Comparison of ENCODE assay signal across 9 mouse cellular contexts in genomic region chrX:140491884-140492571, GRCm38 (mm10). TPM values are rescaled to one million over a fixed set of nuclear protein-coding genes. Genes with fewer than 3 reads are reported as not detected.
DNase-seq lines count a peak whose midpoint lies in the region; ATAC-seq and TF ChIP-seq lines count a peak whose summit lies in the region.
"Had no signal": no experiment of that assay in that cellular context is flagged by ENCODE, and none has a peak within 500 bp of the region (broad histone marks: within the 10 kb centered on the region; RNA-seq: fewer than 3 reads in every experiment).

No protein-coding gene starts in this region.

- TF ChIP-seq POLR2A in CH12.LX (IDR thresholded peaks at IDR 0.05; ENCODE audit: low read depth, low read length): no peak

- WGBS in intestine, postnatal 0 days: 55% methylated on average over 10 of the region's 10 CpGs
- WGBS in intestine, embryonic 15.5 days: 53% methylated on average over 10 of the region's 10 CpGs
- whole genome bisulfite sequencing in embryonic facial prominence, embryonic 14.5 days: 59% methylated on average over 10 of the region's 10 CpGs
- 60% methylated on average over 10 of the region's 10 CpGs for WGBS in hindbrain, embryonic 16.5 days

- no peak for ATAC-seq in intestine, postnatal 0 days
- no peak for ATAC-seq in intestine, embryonic 15.5 days
- ATAC-seq in embryonic facial prominence, embryonic 14.5 days (ENCODE audit: low read depth): no peak
- ATAC-seq in hindbrain, embryonic 16.5 days: no peak

- H3K9me3 ChIP-seq in intestine, postnatal 0 days (ENCODE audit: control insufficient read depth): no peaks in the 10 kb centered on the region
- H3K9me3 ChIP-seq in intestine, embryonic 15.5 days: no peaks in the 10 kb centered on the region
- no peaks in the 10 kb centered on the region for H3K9me3 ChIP-seq in CH12.LX (replicated peaks; ENCODE audit: low read length)
- H3K9me3 ChIP-seq in embryonic facial prominence, embryonic 14.5 days (ENCODE audit: control insufficient read depth, low read length): no peaks in the 10 kb centered on the region
- no peaks in the 10 kb centered on the region for H3K9me3 ChIP-seq in hindbrain, embryonic 16.5 days (ENCODE audit: control insufficient read depth, low read length)

- H3K4me1 ChIP-seq in intestine, postnatal 0 days (replicated peaks; ENCODE audit: control insufficient read depth, insufficient read depth, low read length): no peaks in the 10 kb centered on the region
- no peaks in the 10 kb centered on the region for H3K4me1 ChIP-seq in intestine, embryonic 15.5 days (replicated peaks)
- peaks cover 0 to 5% of the 10 kb centered on the region in 2 experiments; a peak in 1 of 4 replicates for H3K4me1 ChIP-seq in CH12.LX (ENCODE audit: control insufficient read depth in 1 of 2, insufficient read depth in 2 of 2)
- no peaks in the 10 kb centered on the region for H3K4me1 ChIP-seq in embryonic facial prominence, embryonic 14.5 days (ENCODE audit: control insufficient read depth, insufficient read depth, low read length)
- no peaks in the 10 kb centered on the region for H3K4me1 ChIP-seq in hindbrain, embryonic 16.5 days (ENCODE audit: control insufficient read depth, insufficient read depth, low read depth, low read length)

- no peak overlapping the region for H3K27ac ChIP-seq in intestine, postnatal 0 days (ENCODE audit: low read depth, low read length)
- H3K27ac ChIP-seq in intestine, embryonic 15.5 days: no peak overlapping the region
- no peak overlapping the region for H3K27ac ChIP-seq in CH12.LX (ENCODE audit: insufficient read depth, low read depth)
- no peak overlapping the region for H3K27ac ChIP-seq in embryonic facial prominence, embryonic 14.5 days (replicated peaks; ENCODE audit: low read depth, low read length)
- H3K27ac ChIP-seq in hindbrain, embryonic 16.5 days (ENCODE audit: low read depth, low read length): no peak overlapping the region

- peak; percentile 84 for TF ChIP-seq RAD21 in CH12.LX (IDR thresholded peaks at IDR 0.05; ENCODE audit: low read depth, low read length)

- no peak overlapping the region for H3K9ac ChIP-seq in intestine, postnatal 0 days (ENCODE audit: low read depth, low read length)
- no peak overlapping the region for H3K9ac ChIP-seq in intestine, embryonic 15.5 days
- H3K9ac ChIP-seq in CH12.LX (ENCODE audit: insufficient read depth, low read depth): no peak overlapping the region
- H3K9ac ChIP-seq in embryonic facial prominence, embryonic 14.5 days (ENCODE audit: low read depth, low read length): no peak overlapping the region
- no peak overlapping the region for H3K9ac ChIP-seq in hindbrain, embryonic 16.5 days (ENCODE audit: low read depth, low read length)

- dilution Hi-C loops in CH12.LX (cut with MboI; ENCODE audit: extremely low pct_ligation_motif_present, extremely low pct_unique_long_range_greater_than_20kb, low sequenced_read_pairs): no loop called here

- intact Hi-C loops in left cerebral cortex, postnatal 25 days (cut with DNase I): loop anchor here (1.0 to 10.0 kb wide), 4 partner anchors 108 to 440 kb away; partner anchors contain the start of gene Tsc22d3

- DNase-seq in CH12.LX (ENCODE audit: extremely low read depth) (peak; percentile 50), ZHBTc4 (ENCODE audit: low read depth, low spot score) (peak; percentile 35)
- DNase-seq in embryonic facial prominence, embryonic 14.5 days (ENCODE audit: low spot score): peak; percentile 65
- peak; percentile 21 to 47 for DNase-seq in left cerebral cortex, postnatal 25 days (ENCODE audit: low spot score in 2 of 2)
- peak; percentile 15 for DNase-seq in right cerebral cortex, postnatal 25 days

- no peaks in the 10 kb centered on the region for H3K79me2 ChIP-seq in CH12.LX (replicated peaks; ENCODE audit: control insufficient read depth, extremely low read depth, insufficient read depth, poor library complexity, severe bottlenecking)

- no peaks in the 10 kb centered on the region for H3K27me3 ChIP-seq in intestine, postnatal 0 days (replicated peaks; ENCODE audit: control insufficient read depth, insufficient read depth, low read length)
- no peaks in the 10 kb centered on the region for H3K27me3 ChIP-seq in intestine, embryonic 15.5 days (replicated peaks)
- H3K27me3 ChIP-seq in CH12.LX (replicated peaks): no peaks in the 10 kb centered on the region
- peaks cover 23% of the 10 kb centered on the region for H3K27me3 ChIP-seq in embryonic facial prominence, embryonic 14.5 days (replicated peaks; ENCODE audit: control insufficient read depth, insufficient read depth, low read length)
- H3K27me3 ChIP-seq in hindbrain, embryonic 16.5 days (replicated peaks; ENCODE audit: control insufficient read depth, insufficient read depth, low read length): peaks cover 8% of the 10 kb centered on the region

- no peak overlapping the region for H3K4me3 ChIP-seq in intestine, postnatal 0 days (ENCODE audit: low read depth, low read length)
- H3K4me3 ChIP-seq in intestine, embryonic 15.5 days (replicated peaks): no peak overlapping the region
- no peak overlapping the region for H3K4me3 ChIP-seq in CH12.LX (replicated peaks in 1 of 3; ENCODE audit: low read depth in 2 of 3, low read length in 2 of 3, poor library complexity in 1 of 3)
- no peak overlapping the region for H3K4me3 ChIP-seq in embryonic facial prominence, embryonic 14.5 days (ENCODE audit: low read depth, low read length)
- no peak overlapping the region for H3K4me3 ChIP-seq in hindbrain, embryonic 16.5 days (ENCODE audit: low read length)
- H3K4me3 ChIP-seq: erythroblast, embryonic 14.5 days had no signal

- H3K4me2 ChIP-seq in intestine, postnatal 0 days (replicated peaks; ENCODE audit: low read depth): no peak overlapping the region
- no peak overlapping the region for H3K4me2 ChIP-seq in intestine, embryonic 15.5 days (replicated peaks)
- H3K4me2 ChIP-seq in CH12.LX (ENCODE audit: insufficient read depth, low read depth, poor library complexity, severe bottlenecking): no peak overlapping the region
- no peak overlapping the region for H3K4me2 ChIP-seq in embryonic facial prominence, embryonic 14.5 days (ENCODE audit: low read depth, low read length)
- no peak overlapping the region for H3K4me2 ChIP-seq in hindbrain, embryonic 16.5 days (ENCODE audit: low read length)

- no peak for TF ChIP-seq EP300 in CH12.LX (IDR thresholded peaks at IDR 0.05; ENCODE audit: low read length)

- H3K36me3 ChIP-seq in intestine, postnatal 0 days (ENCODE audit: control insufficient read depth, insufficient read depth): no peaks in the 10 kb centered on the region
- no peaks in the 10 kb centered on the region for H3K36me3 ChIP-seq in intestine, embryonic 15.5 days
- H3K36me3 ChIP-seq in CH12.LX (replicated peaks in 1 of 2; ENCODE audit: control insufficient read depth in 1 of 2, insufficient read depth in 1 of 2, low read length in 1 of 2): no peaks in the 10 kb centered on the region
- no peaks in the 10 kb centered on the region for H3K36me3 ChIP-seq in embryonic facial prominence, embryonic 14.5 days (ENCODE audit: control insufficient read depth, insufficient read depth, low read length)
- no peaks in the 10 kb centered on the region for H3K36me3 ChIP-seq in hindbrain, embryonic 16.5 days (ENCODE audit: control insufficient read depth, insufficient read depth, low read length)

- peak; percentile 80 for TF ChIP-seq CTCF in intestine, postnatal 0 days (IDR thresholded peaks at IDR 0.05; ENCODE audit: low read depth)
- peak; percentile 21 to 91; a peak in 3 of 4 replicates for TF ChIP-seq CTCF in CH12.LX (conservative IDR thresholded peaks at IDR 0.05 in 1 of 2, IDR thresholded peaks at IDR 0.05 in 1 of 2; ENCODE audit: low read depth in 2 of 2, low read length in 2 of 2)

- in situ Hi-C loops in CH12.LX (cut with MboI; ENCODE audit: low pct_ligation_motif_present, low pct_unique_long_range_greater_than_20kb, low sequenced_read_pairs): loop anchor here (5.0 to 10.0 kb wide), 3 partner anchors 110 to 433 kb away; partner anchors contain the start of gene Tsc22d3

TF ChIP-seq in CH12.LX, 34 proteins besides CTCF, POLR2A, EP300 and RAD21 (continues in another document):
- TF ChIP-seq UBTF (IDR thresholded peaks at IDR 0.05; ENCODE audit: low read depth, low read length): no peak
- TF ChIP-seq SMC3 (IDR thresholded peaks at IDR 0.05; ENCODE audit: low read depth, low read length): peak; percentile 96
- 0 out of 2 replicates have a peak, but pooled peaks have one; percentile 34 for TF ChIP-seq MAFK (IDR thresholded peaks at IDR 0.05; ENCODE audit: insufficient replicate concordance, low read length)
- TF ChIP-seq HCFC1 (IDR thresholded peaks at IDR 0.05; ENCODE audit: low read depth, low read length): no peak
- TF ChIP-seq CHD1 (IDR thresholded peaks at IDR 0.05; ENCODE audit: low read depth, low read length): no peak
- no peak for TF ChIP-seq USF1 (IDR thresholded peaks at IDR 0.05; ENCODE audit: low read depth, low read length)
- TF ChIP-seq NELFE (IDR thresholded peaks at IDR 0.05; ENCODE audit: low read depth, low read length): no peak
- TF ChIP-seq MAX (IDR thresholded peaks at IDR 0.05; ENCODE audit: low read length): no peak
- TF ChIP-seq MAZ (IDR thresholded peaks at IDR 0.05; ENCODE audit: low read depth, low read length): no peak
- no peak for TF ChIP-seq JUN (IDR thresholded peaks at IDR 0.05; ENCODE audit: insufficient read depth, low read depth, low read length)
- peak; percentile 77 for TF ChIP-seq ZC3H11A (IDR thresholded peaks at IDR 0.05; ENCODE audit: low read depth, low read length)
- TF ChIP-seq ETS1 (conservative IDR thresholded peaks at IDR 0.05; ENCODE audit: low read depth, low read length): no peak
- no peak for TF ChIP-seq ELF1 (IDR thresholded peaks at IDR 0.05; ENCODE audit: low read depth, low read length)
- TF ChIP-seq TBP (conservative IDR thresholded peaks at IDR 0.05; ENCODE audit: low read depth, low read length): no peak
- TF ChIP-seq ZMIZ1 (IDR thresholded peaks at IDR 0.05; ENCODE audit: low read depth, low read length): no peak
- no peak for TF ChIP-seq NRF1 (IDR thresholded peaks at IDR 0.05; ENCODE audit: low read depth, low read length)
- TF ChIP-seq ZKSCAN1 (IDR thresholded peaks at IDR 0.05; ENCODE audit: borderline replicate concordance, low read depth, low read length): no peak
- no peak for TF ChIP-seq POLR2AphosphoS2 (IDR thresholded peaks at IDR 0.05; ENCODE audit: low read depth, low read length)
- no peak for TF ChIP-seq KAT2A (IDR thresholded peaks at IDR 0.05; ENCODE audit: insufficient replicate concordance, low read length)

RNA-seq across cellular contexts. Expression of gene Prps1, which starts 35.6 kb away (rescaled TPM):
- polyA plus RNA-seq in intestine, postnatal 0 days (2015; fragmentation: Nextera tagmentation; extraction: Ambion mirVana): 8.5 TPM in 2 replicates
- 20.8 and 21.3 TPM in 2 replicates for polyA plus RNA-seq in intestine, embryonic 15.5 days (2015; fragmentation: Nextera tagmentation; extraction: Ambion mirVana)
- total RNA-seq in CH12.LX (2012; rRNA removed) (52.9 and 67.6 TPM in 2 replicates), CH12.LX (2014; rRNA removed) (163 and 168 TPM in 2 replicates)
- polyA plus RNA-seq in CH12.LX (2012; ENCODE audit: insufficient read length, low read depth): 127 and 128 TPM in 2 replicates
- 45.1 and 47.0 TPM in 2 replicates for polyA plus RNA-seq in embryonic facial prominence, embryonic 14.5 days (2014; fragmentation: Nextera tagmentation; extraction: Ambion mirVana)
- 10 to 100 TPM; 63.5 to 83.1 TPM for total RNA-seq in left cerebral cortex, postnatal 25 days (2021)
- polyA plus RNA-seq in hindbrain, embryonic 16.5 days (2015; fragmentation: Nextera tagmentation; extraction: Ambion mirVana): 85.1 and 94.0 TPM in 2 replicates

Comparison
In these comparisons a context has a peak if more than half of its experiments do, and no peak if none do; other contexts are left out.
1. DNase-seq: peak in every context shown above with its lines; median percentile 65 in embryonic facial prominence, embryonic 14.5 days; 50 in CH12.LX; 35 in ZHBTc4; 34 in left cerebral cortex, postnatal 25 days; 15 in right cerebral cortex, postnatal 25 days.